Mouse (Mus musculus): ENCODE results near the gene Fndc5. TPM values are rescaled to one million over a fixed set of nuclear protein-coding genes. Genes with fewer than 3 reads are reported as not detected.

Gene Fndc5
- polyA plus RNA-seq, 3 experiments from 2014 or later = 0.28 to 0.50 (median 0.40) TPM

DNA sequence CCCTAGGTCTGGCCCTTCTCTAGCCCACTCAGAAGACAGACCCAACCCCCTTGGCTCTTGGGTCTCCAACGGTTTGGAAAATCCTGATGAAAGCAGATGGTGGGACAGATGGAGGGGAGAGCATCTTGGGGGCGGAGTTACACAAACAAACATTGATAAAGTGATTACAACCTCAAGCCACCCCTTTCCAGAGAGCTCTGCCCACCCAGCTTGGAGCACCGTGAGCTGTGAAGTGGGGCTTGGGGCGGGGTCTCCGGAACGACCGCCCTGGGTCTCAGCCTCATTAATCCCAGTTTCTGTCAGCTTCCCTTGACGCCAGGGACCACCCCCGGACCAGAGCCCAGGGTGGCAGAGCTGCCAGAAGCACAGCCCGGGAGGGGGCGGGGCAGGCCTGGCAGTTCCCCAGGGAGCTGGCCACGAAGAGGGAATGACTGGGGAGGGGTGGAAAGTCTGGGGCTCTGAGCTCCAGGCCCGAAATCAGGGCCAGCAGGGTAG lies 12.1 kb upstream of the Fndc5 start:
- ATAC-seq = no peak

DNA sequence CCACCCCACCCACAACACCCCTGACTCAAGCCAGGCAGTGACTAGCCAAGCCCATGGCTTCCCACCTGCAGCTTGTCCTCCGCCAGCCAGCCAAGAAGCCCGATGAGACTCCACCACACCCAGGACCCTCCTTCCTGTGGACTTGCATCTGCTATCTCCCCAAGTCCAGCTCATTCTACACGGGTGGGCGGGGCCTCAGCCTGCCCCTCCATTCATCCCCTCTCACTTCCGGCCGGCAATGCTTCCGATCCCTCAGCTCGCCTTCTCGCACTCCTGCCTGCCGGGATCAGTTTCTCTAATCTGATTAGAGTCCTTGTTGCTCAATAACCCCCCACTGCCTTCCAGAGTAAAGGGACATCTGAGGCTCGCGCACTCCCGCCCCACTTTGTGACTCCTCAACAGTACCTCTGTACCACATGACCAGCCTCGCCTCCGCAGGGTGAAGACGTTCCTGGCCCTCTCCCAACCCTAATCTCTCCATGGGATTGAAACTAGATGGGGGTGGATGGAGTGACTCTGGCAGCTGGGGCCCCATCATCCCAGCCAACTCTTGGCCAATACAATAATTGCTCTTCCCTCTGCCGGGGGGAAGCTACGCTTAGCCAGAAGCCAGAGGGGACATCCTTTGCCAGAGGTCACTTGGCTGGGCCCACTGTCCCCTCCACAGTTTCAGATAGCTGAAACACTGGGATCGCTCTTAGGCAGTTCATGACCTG lies 10.9 kb upstream of the Fndc5 start:
- no peak for ATAC-seq

- no peak for ATAC-seq
These were observed 8.0 kb upstream of the Fndc5 start for GRCm38 (mm10) chr4:129128582-129129338.

- no peak for ATAC-seq
These were observed 7.4 kb upstream of the Fndc5 start for GRCm38 (mm10) chr4:129129387-129129786.

DNA sequence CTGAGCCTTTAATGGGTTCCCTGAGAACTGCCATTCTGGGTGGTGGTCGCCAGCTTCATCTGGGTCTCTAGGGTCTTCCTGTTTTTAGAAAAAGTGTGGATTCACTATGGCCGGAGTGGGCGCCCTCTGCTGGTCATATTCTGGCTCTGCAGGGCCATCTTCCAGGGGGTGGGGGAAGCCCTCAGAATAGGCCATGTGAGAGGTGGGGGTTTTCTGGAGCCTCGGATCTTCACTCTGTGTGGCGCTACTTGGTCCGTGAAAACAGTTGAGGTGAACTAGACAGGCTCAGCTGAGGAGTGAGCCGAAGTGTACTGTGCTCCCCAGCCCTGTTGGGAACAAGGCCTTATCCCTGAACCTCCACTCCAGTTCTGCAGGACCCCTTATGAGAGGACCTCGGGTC lies 6.7 kb upstream of the Fndc5 start:
- peak; percentile 58 for ATAC-seq

- peak; percentile 90 for ATAC-seq
These were observed 6.0 kb upstream of the Fndc5 start for GRCm38 (mm10) chr4:129130755-129131303.

DNA sequence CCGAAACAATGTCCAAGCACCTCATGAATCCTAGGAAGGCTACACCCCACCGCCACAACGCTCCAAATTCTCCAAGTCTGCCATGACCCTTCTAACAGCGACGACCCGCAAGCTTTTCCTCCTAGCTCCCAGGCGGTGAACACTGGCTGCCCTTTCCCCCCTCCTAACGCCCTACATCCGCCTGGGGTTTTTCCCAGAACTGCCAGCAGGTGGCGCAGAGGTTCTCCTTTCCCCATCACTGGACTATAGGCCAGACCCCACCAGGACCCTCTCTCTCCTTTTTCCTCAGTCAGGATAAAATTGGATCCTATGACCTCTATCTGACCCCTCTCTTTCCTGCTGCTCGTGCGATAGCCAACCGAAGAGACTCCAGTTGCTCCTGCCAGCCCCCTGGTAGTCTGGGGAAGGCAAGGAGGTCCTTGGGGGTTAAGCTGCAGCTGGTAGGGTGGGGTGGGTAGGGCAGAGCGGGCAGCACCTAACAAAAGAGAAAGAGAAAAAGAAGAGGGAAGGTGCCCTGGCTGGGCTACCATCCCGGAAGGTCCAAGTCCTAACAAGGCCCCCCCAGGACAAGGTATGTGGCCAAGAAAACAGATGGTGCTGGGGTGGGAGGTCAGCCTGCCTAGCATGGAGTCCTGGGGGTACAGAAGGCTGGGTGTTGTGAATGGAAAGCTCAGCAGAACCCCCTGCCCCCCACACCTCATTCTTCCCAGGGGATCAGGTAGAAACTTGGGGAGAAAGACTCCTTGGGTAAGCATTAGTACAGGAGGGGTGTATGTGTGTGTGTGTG lies 1.8 kb upstream of the Fndc5 start:
- ATAC-seq = no peak

GRCm38 (mm10) chr4:129135637-129136036 lies 1.2 kb upstream of the Fndc5 start:
- no peak for ATAC-seq

DNA sequence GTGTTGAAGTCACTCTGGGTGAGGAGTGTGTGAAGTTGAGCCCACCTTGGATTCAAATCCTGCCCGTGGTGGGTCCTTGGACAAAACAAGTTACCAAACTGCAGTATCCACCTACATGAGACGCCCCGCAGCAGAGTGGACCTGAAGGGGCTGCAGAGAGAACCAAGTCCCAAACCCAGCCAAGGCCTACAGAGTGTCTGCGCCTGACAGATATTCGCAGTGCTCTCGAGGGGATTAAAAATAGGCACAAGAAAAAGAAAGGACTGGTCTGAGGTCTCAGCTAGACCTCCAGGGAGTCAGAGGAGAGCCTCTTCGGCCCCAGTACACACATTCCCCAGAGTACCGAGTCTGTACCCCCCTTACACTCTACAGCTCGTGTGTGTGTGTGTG lies 615 bp upstream of the Fndc5 start:
- no peak for ATAC-seq

DNA sequence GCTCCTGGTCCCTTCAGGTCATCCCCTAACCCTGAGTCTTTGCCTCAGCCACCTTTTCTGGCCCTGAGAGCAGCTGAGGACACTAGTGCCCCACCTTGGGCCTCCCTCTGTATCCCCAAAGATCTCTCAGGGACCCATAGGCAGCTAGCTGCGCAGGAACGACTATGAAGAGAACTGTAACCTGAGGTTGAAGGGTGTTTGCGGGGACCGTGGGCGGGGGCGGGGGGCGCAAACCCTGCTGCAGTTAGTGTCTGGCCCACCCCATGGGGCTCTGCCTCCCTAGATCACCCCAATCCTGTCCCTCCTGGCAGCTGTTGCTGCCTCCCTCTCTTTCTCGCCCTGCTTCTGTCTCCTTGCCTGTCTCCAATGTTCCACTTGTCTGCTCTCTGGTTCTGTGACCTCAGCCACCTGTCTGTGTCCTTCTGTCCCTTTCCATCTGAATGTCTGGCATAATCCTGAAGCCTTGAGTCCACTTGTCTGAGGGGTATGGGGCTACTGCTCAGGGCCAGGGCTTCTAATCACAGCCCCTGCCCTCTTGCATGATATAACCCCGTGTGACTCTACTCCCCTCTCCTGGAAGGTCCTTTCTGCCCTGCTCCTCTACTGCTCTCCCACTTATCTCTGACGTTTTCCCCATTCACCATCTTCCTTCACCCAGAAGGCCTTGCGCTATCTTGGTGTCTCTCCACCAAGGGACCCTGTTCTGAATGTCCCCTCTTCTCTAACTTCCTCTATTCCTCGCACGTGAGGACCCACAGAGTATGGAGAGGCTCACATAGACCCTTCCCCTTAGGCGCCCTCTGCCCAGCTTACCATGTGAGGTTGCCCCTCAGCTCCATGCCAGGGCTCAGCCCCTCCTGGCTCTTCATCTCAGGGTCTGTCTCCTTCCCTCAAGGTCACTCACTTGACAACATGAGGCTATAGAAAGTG lies 858 bp downstream of the Fndc5 start:
- ATAC-seq = no peak

- no peak for ATAC-seq
These were observed 2.8 kb downstream of the Fndc5 start for GRCm38 (mm10) chr4:129139642-129140041.

GRCm38 (mm10) chr4:129140808-129141207 lies 4.0 kb downstream of the Fndc5 start:
- ATAC-seq = no peak

DNA sequence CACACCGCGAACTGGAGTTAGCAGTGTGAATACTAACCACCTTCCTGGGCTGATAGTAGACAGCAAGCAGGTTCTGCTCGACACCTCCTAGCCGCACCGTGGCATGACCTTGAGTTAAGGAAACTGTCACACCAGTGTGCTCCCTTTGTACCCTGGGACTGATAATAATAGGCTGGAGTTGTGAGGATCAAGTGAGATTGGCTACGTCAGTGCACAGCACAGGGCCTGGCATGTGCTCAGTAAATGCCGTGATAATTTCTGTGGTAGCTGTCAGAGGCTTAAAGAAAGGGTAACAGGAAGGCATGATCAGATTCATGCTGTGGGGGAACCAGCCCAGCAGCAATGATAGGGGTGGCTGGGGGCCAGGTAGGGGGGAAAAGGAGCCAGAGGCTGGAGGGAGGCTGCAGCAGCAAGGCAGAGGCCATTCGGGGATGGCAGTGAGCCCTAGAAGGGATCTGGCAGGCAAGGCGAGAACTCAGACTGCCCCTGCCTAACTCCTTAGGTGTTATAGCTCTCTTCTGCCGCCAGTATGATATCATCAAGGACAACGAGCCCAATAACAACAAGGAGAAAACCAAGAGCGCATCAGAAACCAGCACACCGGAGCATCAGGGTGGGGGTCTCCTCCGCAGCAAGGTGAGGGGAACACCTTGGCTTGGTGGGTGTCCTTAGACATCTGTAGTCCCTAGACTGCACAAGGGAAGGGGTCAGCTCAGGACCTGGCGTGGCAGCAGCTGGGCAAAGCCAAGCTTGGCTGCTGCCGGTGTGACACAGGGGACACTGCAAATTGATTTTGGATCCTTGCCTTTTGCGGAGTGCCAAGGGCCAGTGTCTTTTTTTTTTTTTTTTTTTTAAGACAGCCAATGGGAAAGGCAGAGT lies 5.0 kb downstream of the Fndc5 start:
- no peak for ATAC-seq

- ATAC-seq = no peak
These were observed 5.7 kb downstream of the Fndc5 start for GRCm38 (mm10) chr4:129142439-129143045.

DNA sequence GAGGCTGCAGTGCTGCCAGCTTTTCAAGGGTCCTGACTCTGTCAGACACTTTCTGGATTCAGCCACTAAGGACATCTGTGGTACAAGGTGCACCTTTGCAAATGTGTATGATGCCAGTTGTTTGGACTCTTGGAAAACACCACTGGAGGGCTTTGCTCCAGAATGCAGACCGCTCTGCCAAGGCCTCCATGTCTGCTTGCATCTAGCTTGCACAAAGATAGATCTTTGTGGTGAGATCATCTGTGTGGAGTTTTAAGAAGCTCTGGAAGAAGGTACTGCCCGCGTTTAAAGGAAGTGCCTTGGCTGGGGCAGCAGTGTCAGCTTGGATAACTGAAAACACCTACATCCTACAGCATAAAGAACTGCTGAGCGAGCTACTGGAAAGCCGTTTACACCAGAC lies 6.7 kb downstream of the Fndc5 start:
- ATAC-seq = no peak

- ATAC-seq = no peak
These were observed 7.9 kb downstream of the Fndc5 start for GRCm38 (mm10) chr4:129144401-129145367.

DNA sequence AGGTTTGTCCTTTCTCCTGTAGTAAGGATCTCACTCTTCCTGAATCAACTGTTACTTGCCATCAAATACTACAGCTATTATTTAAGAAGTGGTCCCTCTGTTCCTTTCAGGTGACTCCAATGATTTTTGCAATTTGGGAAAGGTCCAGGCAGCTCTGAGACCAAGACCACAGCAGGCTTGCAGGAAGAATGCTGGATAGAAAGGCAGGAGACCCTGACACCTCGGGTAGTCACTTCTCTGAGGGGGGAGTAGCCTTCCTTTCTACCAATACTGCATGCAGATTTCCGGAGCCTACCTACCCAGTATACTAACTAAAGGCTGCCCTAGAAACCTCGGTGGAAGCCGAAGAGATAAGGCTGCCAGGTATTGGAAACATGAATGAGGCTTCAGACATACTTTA lies 8.6 kb downstream of the Fndc5 start:
- ATAC-seq = no peak

DNA sequence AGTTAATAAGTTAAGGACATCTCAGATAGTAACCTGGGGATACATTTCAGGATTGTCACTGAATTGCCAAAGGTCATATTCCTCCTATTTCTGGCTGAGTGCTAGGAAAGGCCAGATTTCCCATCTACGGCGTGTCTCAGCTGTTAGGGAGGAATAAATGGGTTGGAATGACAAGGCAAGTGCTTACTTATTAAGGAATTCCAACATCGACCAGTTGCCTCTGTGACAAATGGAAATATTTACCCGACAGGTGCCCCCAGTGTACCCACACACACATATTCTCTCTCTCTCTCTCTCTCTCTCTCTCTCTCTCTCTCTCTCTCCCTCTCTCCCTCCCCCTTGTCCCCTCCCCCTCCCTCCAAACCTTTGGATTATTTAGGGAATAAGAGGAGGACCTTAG lies 9.1 kb downstream of the Fndc5 start:
- ATAC-seq = no peak

DNA sequence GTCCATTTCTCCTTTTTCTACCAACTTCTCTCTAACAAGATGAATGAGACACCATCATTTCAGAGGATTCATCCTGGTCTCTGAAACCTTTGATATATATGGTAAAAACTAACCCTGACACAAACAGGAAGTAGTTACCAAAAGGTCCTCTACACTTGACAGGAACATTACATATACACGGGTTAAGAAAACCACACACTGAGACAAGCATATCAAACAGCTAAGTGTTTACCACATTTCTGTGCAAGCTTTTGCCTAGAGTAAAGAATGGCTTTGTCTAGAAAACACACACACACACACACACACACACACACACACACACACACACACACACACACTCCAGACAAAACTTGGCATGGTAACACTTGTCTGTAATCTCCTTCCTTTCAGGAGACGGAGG lies 9.6 kb downstream of the Fndc5 start:
- peak; percentile 28 for ATAC-seq
